Mouse (Mus musculus) stomach, postnatal 0 days (tissue): Measurements from ENCODE around the gene Kif6.

Experiments
- CTCF ChIP-seq: IDR thresholded peaks from 2 replicates; pipeline ENCODE4 v1.5.1; 2016; ENCODE audit warnings: antibody characterized with exemption, low read depth, mild to moderate bottlenecking, moderate library complexity
- EP300 ChIP-seq: optimal IDR thresholded peaks from 2 replicates; pipeline ENCODE3; 2016; ENCODE audit warnings: antibody characterized with exemption

DNA sequence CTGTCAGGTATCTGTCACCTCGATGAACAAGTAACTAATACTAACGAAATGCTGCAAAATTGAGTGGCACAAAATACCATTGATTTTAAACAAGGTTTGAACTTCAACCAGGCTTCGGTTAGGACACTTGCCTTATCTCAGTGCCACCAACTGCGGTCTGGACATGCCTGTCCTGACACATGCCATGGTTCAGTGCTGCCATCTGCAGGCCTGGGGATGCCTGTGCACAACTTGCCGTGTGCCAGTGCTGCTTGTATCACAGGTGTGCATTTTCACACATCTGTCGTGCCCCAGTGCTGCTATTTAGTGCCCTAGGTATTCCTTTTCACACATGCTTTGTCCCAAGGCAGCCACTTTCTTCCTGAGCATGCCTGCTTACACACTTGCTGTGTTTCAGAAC, 327.7 kb downstream of the Kif6 start:
- TF ChIP-seq CTCF: peak; percentile 60
- no peak for TF ChIP-seq EP300
